In genomic region chr6:104939134-104939533, GRCm38 (mm10) we compare ENCODE assay signal across 14 mouse cellular contexts.
DNase-seq lines count a peak whose midpoint lies in the region; ATAC-seq and TF ChIP-seq lines count a peak whose summit lies in the region.
"Had no signal": no experiment of that assay in that cellular context is flagged by ENCODE, and none has a peak within 500 bp of the region (broad histone marks: within the 10 kb centered on the region; RNA-seq: fewer than 3 reads in every experiment).

No protein-coding gene starts in this region.

- H3K4me1 ChIP-seq in embryonic facial prominence, embryonic 14.5 days (ENCODE audit: control insufficient read depth, insufficient read depth, low read length), result no peaks in the 10 kb centered on the region
- H3K4me1 ChIP-seq in embryonic facial prominence, embryonic 10.5 days, result no peaks in the 10 kb centered on the region
- no peaks in the 10 kb centered on the region for H3K4me1 ChIP-seq in liver, adult 2 months (ENCODE audit: control insufficient read depth, insufficient read depth, low read length)
- H3K4me1 ChIP-seq in liver, embryonic 12.5 days, result no peaks in the 10 kb centered on the region
- H3K4me1 ChIP-seq: heart, embryonic 10.5 days; midbrain, embryonic 12.5 days had no signal

- ATAC-seq in embryonic facial prominence, embryonic 14.5 days (ENCODE audit: low read depth), result no peak
- ATAC-seq in liver, embryonic 12.5 days, result no peak
- ATAC-seq: activated CD4-positive, CD25-positive, alpha-beta regulatory T cell, adult 4 months had no signal

- no peak overlapping the region for H3K9ac ChIP-seq in embryonic facial prominence, embryonic 14.5 days (ENCODE audit: low read depth, low read length)
- H3K9ac ChIP-seq in liver, adult 2 months (ENCODE audit: low read depth, low read length), result no peak overlapping the region
- no peak overlapping the region for H3K9ac ChIP-seq in liver, embryonic 12.5 days
- H3K9ac ChIP-seq: midbrain, embryonic 12.5 days had no signal

- peak; percentile 4 for DNase-seq in embryonic facial prominence, embryonic 14.5 days (ENCODE audit: low spot score)
- DNase-seq in embryonic facial prominence, embryonic 10.5 days (ENCODE audit: low spot score), result no peak
- DNase-seq in liver, adult 2 months (ENCODE audit: extremely low read depth, low read depth, low spot score), result peak; percentile 9
- DNase-seq in Muller cell, postnatal 12 days (ENCODE audit: inconsistent ontology term), result peak; percentile 36
- peak; percentile 20 to 26 for DNase-seq in cerebellum, postnatal 14 days
- no peak for DNase-seq in kidney, adult 9 months
- no peak for DNase-seq in B cell, adult 2 months
- DNase-seq: adrenal gland, postnatal 36 days; gastrocnemius, postnatal 25 days; kidney, postnatal 14 days had no signal

- H3K79me2 ChIP-seq in liver, adult 2 months (ENCODE audit: control insufficient read depth, insufficient read depth, low read length), result no peaks in the 10 kb centered on the region

- H3K9me3 ChIP-seq in embryonic facial prominence, embryonic 14.5 days (ENCODE audit: control insufficient read depth, low read length), result no peaks in the 10 kb centered on the region
- H3K9me3 ChIP-seq in embryonic facial prominence, embryonic 10.5 days, result no peaks in the 10 kb centered on the region
- no peaks in the 10 kb centered on the region for H3K9me3 ChIP-seq in liver, embryonic 12.5 days (replicated peaks)
- H3K9me3 ChIP-seq: heart, embryonic 10.5 days; midbrain, embryonic 12.5 days had no signal

- no peak overlapping the region for H3K4me3 ChIP-seq in embryonic facial prominence, embryonic 14.5 days (ENCODE audit: low read depth, low read length)
- H3K4me3 ChIP-seq in embryonic facial prominence, embryonic 10.5 days, result no peak overlapping the region
- no peak overlapping the region for H3K4me3 ChIP-seq in liver, adult 2 months (ENCODE audit: insufficient read depth, low read depth, low read length)
- H3K4me3 ChIP-seq in liver, embryonic 12.5 days, result no peak overlapping the region
- H3K4me3 ChIP-seq: heart, embryonic 10.5 days; midbrain, embryonic 12.5 days had no signal

- no peaks in the 10 kb centered on the region for H3K27me3 ChIP-seq in embryonic facial prominence, embryonic 14.5 days (replicated peaks; ENCODE audit: control insufficient read depth, insufficient read depth, low read length)
- no peaks in the 10 kb centered on the region for H3K27me3 ChIP-seq in embryonic facial prominence, embryonic 10.5 days (replicated peaks; ENCODE audit: low read depth, poor library complexity, severe bottlenecking)
- H3K27me3 ChIP-seq in liver, adult 2 months (ENCODE audit: control insufficient read depth, insufficient read depth, low read length), result no peaks in the 10 kb centered on the region
- no peaks in the 10 kb centered on the region for H3K27me3 ChIP-seq in liver, embryonic 12.5 days (replicated peaks)
- H3K27me3 ChIP-seq: midbrain, embryonic 12.5 days had no signal

- H3K4me2 ChIP-seq in embryonic facial prominence, embryonic 14.5 days (ENCODE audit: low read depth, low read length), result no peak overlapping the region
- no peak overlapping the region for H3K4me2 ChIP-seq in liver, embryonic 12.5 days
- H3K4me2 ChIP-seq: midbrain, embryonic 12.5 days had no signal

- 100% methylated on average over 1 of the region's 1 CpGs for WGBS in embryonic facial prominence, embryonic 14.5 days
- 100% methylated on average over 1 of the region's 1 CpGs for WGBS in embryonic facial prominence, embryonic 10.5 days
- 75% methylated on average over 1 of the region's 1 CpGs for WGBS in liver, adult 2 months
- 47% methylated on average over 1 of the region's 1 CpGs for WGBS in liver, embryonic 12.5 days (ENCODE audit: insufficient replicate concordance)

- no peak overlapping the region for H3K27ac ChIP-seq in embryonic facial prominence, embryonic 14.5 days (replicated peaks; ENCODE audit: low read depth, low read length)
- H3K27ac ChIP-seq in embryonic facial prominence, embryonic 10.5 days (replicated peaks), result no peak overlapping the region
- no peak overlapping the region for H3K27ac ChIP-seq in liver, adult 2 months (replicated peaks; ENCODE audit: insufficient read depth, low read depth, low read length)
- H3K27ac ChIP-seq in liver, embryonic 12.5 days, result no peak overlapping the region
- H3K27ac ChIP-seq: heart, embryonic 10.5 days; midbrain, embryonic 12.5 days had no signal

- no peaks in the 10 kb centered on the region for H3K36me3 ChIP-seq in embryonic facial prominence, embryonic 14.5 days (ENCODE audit: control insufficient read depth, insufficient read depth, low read length)
- H3K36me3 ChIP-seq in embryonic facial prominence, embryonic 10.5 days (replicated peaks), result no peaks in the 10 kb centered on the region
- H3K36me3 ChIP-seq in liver, adult 2 months (ENCODE audit: control insufficient read depth, insufficient read depth, low read length), result no peaks in the 10 kb centered on the region
- H3K36me3 ChIP-seq in liver, embryonic 12.5 days, result no peaks in the 10 kb centered on the region
- H3K36me3 ChIP-seq: heart, embryonic 10.5 days; midbrain, embryonic 12.5 days had no signal

- TF ChIP-seq POLR2A in liver, adult 2 months (IDR thresholded peaks at IDR 0.05; ENCODE audit: extremely low read depth, insufficient read depth, low read length), result no peak

- no peak for TF ChIP-seq CTCF in liver, adult 2 months (IDR thresholded peaks at IDR 0.05; ENCODE audit: low read depth, low read length)

Comparison
In these comparisons a context has a peak if more than half of its experiments do, and no peak if none do; other contexts are left out.
1. DNase-seq: peak in embryonic facial prominence, embryonic 14.5 days (single experiment), liver, adult 2 months (single experiment), Muller cell, postnatal 12 days (single experiment) and cerebellum, postnatal 14 days (2 of 2); none in embryonic facial prominence, embryonic 10.5 days (single experiment), kidney, adult 9 months (single experiment) and B cell, adult 2 months (0 of 2).